Mouse (Mus musculus) cerebellum, postnatal 10 days (tissue): ENCODE results near the gene Cox6a1.

ENCODE experiments used
- DNase-seq, 2 experiments: peaks; one replicate each; pipeline ENCODE4 v3.0.0; 2021; ENCODE audit warnings: mixed read lengths in 2 of 2

Cox6a1 gene

GRCm38 (mm10) chr5:115300035-115300744 lies 48.6 kb downstream of the Cox6a1 start:
- peak; percentile 72 to 78 for DNase-seq

DNA sequence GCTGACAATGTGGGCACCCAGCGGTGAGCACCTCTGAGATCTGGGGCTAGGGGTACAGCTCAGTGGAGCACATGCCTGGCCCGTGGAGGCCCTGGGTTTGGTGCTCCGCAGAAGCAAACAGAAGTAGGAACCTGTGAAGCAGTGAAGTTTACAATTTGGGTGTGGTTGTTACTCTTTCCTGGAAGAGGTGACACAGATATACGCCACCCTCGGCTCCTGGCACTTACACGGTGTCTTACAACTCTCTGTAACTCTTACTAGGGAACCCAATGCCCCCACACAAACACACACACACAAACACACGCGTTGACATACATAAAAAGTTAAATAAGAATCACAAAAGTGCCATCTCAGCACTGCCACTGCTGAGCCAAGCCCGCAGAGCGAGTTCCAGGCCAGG lies 52.4 kb downstream of the Cox6a1 start:
- no peak for DNase-seq
